Mouse (Mus musculus) spleen, postnatal 14 days (tissue): ENCODE results near the gene Immp2l.
"Not testable (repeated sequence)": the region's sequence is repeated elsewhere in the genome, so short reads cannot be mapped to it uniquely, and the experiment has no call there.

Experiments used
- DNase-seq, 2 experiments: peaks; one replicate each; pipeline ENCODE4 v3.0.0; 2021 to 2022; ENCODE audit warnings: low spot score in 2 of 2

The Immp2l gene

DNA sequence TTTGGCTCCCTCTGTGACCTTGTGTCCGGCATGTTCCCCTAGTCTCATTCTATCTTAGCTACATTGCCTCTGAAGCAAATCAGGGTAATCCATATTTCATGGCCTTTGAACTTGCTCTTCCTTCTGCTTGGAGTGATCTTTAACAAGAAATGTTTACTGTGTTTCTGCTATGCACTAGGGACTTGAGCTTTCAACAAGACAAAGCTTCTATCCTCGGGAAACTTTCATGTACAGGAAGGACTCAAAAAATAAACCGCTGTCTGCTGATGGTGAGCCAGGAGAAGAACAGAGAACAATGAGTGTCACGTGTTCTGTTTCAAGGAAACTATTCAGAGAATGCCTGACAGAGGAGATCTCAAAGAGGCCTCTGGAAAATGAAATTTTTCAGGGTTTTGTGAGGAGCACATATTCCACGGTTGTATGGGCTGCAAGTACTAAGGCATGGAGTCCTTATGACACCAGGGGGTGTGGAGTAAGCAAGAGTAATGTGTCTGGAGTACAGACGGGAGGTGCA lies 814.5 kb downstream of the Immp2l start:
- no peak for DNase-seq

DNA sequence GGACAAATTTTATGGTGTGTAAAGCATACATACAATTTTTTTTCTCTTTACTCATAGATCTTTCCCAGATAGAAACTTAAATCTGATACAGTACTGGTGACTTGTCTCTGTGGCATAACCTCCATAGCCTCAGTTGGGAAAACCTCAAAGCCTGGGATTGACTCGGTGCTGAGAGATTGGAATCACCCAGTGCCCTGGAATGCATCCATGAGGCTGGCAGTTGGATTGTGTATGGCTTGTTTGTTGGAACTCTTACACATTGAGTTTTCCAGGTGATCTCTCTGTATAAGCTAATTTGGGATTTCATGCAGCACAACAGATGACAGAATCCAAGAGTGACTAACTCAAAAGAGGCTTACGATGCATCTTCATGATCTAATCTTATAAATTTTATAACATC lies 815.4 kb downstream of the Immp2l start:
- DNase-seq, result no peak

DNA sequence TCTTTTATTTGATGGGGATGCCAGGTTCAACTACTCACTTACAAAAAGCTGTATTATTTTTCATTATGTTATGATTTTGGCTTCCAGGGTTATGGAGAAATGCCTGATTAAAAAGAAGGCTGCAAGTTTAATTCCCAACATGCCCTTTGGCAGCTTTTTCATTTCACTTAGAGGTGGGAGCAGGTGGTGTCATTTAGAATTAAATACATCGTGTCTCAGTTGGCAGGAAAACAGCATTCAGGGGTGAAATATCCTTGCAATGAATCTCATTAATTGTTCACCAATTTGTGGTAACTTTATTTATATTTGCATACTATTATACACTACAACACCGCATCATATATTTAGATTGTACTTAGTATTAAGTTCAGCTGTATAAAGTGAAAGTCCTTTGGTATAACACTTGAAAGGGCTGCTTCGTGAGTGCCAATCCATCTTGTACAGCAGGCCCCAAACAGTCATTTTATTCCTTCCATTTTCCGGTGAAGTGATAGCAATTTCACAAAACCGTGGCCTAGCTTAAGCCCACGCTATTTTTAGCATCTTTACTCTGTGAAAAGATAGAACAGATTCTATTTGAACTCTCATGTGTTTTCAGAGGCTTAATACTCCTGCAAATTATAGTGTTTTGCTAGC lies 818.9 kb downstream of the Immp2l start:
- DNase-seq, result no peak

DNA sequence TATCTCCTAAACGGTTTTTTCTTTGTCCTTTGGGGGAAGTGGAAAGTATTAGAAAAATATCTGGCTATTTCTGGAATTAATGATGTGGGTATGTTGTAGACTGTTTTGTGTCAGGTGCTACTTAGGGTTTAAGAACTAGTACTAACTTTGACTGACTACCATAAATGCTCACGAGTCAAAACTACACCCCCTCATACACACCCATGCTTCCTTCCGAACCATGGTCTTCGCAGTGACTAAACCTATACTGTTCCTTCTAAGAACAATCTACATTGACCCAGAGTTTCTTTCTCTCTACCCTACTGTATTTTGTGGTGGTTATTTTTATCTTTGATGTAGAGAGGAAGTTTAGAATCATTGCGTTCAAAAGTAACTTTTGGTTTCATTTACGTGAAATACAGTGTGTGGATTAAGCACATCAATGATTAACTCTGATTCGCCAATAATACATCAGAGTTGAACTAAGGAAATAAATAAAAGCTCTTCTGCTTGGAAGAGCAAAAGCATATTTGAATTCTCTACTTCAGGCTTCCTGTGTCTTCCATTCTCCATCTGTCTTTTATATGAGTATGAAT lies 828.1 kb downstream of the Immp2l start:
- DNase-seq, result no peak

DNA sequence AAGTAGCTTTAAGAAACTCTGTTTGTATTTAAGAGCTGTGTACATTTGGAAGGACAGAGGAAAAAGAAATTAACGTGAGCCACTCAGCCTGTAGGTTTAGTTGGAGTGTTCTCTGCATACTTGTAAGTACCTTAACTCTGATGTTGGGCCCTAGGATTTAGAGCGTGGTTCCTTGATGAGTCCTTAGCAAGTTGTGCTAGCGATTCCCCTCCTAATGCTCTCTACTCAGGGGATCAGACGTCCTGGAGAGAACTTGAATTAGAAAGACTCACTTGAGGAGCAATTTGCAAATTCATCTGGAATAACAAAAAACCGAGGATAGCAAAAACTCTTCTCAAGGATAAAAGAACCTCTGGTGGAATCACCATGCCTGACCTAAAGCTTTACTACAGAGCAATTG lies 835.8 kb downstream of the Immp2l start:
- DNase-seq, result not testable (repeated sequence)

DNA sequence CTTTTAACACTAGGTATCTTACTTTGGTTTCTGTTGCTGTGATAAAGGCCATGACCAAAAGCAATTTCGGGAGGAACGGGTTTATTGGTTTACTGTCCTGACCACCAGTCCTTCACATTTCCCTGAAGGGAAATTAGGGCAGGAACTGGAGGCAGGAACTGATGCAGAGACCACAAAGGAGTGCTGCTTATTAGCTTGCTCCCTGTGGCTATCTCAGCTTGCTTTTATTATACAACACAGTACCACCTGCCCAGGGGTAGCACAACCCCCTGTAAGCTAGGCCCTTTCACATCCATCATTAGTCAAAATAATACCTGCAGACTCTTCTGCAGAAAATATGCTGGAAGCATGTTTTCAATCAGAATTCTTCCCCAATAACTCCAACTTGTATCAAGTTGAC lies 844.4 kb downstream of the Immp2l start:
- no peak for DNase-seq

DNA sequence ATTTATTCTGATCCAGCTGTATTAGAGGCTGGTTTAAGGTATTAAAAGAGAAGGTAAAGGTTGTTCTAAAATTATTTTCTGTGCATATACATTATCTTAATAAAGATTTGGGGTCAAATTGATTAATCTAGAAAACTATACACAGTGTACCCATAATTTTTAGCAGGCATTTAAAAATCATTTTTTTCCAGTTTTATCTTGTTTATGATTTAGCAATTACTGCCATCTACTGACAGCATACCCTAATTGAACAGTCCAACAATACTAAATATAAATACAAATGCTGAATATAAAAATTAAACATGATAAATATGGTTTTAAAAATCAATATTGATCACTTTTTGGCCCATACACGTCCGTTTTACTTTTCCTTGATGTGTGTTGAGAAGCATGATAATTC lies 850.1 kb downstream of the Immp2l start:
- no peak for DNase-seq

DNA sequence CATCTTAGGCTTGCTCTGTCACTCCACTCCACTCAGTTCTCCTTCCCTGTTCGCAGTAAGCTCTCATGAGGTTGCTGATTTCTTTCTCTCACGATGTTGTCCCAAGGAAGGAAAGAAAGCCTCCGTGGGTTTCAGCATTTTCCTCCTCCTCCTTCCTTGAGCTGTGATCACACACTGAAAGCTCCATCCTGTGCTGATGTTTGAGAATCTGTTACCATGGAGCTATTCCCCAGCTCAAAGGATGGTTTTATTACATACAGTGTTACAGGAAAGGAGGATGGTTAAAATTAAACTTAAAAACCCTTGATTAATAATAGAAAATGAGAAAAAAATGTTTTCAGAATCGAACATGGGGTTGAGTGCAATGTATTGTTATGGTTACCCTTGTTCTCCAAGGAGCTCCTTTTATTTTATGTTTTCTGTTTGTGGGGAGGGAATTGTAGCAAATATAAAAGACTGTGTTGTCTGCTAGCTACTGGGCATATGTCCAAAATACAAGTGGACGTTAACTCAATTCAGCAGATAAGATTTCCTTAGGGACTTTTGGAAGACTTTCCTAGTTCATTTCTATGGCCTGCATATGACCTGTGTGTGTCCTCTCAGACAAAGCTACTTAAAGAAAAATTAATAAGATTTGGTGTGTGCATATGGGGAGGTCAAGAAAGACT lies 853.5 kb downstream of the Immp2l start:
- no peak for DNase-seq

DNA sequence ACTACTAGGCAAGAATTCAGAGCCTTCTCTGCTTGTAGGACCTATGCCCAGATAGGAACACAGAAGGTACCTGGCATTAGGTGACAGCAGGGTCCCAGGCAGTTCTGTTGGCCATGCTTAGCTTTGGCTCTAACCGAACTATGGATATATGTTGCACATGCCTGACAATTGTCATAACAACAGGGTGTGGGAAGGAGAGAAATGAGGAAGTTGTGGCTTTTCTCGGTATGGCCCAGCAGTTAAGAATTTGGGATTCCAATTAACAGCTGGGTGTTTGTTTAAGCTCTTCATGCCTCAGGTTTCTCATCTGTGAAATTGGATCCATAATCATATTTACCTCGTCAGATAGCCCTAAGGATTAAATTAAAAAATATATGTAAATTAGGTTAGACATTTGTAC lies 854.6 kb downstream of the Immp2l start:
- DNase-seq, result no peak

DNA sequence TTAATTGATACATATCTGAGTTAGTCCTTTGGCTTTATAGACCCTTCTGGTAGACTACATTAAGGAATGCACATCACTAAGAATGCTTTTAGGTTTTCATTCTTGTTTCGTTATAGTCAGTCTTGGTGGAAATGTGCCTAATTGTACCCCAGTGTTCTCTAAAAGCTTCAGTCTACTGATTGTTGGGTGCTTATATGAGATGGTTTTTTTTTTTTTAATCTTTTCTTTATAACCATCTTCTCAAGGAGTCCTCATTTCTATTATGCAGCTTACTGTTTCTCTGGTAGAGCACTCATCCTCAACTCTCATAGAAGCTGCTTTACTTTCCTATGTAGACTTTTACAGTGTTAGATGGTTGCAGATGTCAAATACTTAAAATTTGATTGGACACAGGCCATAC lies 855.1 kb downstream of the Immp2l start:
- DNase-seq, result no peak

DNA sequence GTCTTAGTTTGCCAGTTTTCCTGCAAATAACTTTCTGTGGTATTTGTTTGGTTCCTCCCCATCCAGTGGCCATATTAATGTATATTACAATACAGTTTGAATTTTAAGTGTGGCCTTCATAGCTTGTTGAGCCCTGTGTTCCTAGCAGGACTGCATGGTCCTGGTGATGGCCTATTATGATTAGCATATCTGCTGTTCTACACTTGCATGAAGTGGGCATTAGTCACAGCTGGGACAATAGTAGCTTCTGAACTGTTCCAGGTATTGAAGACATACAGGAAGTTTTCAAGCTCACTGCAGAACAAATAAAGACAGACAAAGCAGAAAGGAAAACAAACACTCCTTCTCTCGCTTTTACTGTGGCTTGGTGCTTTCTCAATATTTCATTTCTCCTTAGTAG lies 855.5 kb downstream of the Immp2l start:
- no peak for DNase-seq

DNA sequence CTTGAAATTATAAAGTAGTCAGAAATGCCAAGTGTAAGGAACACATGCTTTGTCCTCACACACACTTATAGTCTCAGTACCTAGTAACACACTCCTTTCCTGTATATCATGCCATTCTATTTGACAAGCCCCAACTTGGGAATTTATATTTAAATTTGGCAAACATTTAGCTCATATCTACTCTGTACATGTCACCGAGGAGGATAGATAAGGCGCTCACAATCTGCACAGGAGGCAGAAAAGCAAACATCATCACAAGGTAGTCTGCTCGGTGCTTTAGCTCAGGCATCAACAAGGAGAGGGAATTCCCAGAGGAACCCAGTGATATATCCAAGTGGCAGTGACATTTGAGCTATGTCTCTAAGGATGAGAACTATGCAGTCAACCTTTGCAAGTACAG lies 856.9 kb downstream of the Immp2l start:
- no peak for DNase-seq

DNA sequence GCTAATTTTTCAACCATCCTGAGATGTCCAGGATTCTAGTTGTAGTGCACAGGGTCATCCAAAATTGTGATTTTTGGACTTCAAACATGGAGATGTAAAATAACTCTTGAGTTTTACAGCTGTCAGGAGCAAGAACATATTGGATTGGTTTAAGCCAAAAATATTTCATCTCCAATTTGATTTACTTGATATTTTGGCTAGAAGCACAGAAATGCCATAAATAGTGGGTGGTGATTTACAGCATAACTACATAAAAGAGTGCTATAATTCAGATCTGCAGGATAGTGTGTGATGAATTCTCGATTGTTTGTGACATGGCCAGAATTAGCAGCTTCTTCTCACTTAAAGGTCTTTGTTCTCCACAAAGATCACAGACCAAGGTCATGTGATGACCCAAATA lies 884.1 kb downstream of the Immp2l start:
- DNase-seq, result no peak

DNA sequence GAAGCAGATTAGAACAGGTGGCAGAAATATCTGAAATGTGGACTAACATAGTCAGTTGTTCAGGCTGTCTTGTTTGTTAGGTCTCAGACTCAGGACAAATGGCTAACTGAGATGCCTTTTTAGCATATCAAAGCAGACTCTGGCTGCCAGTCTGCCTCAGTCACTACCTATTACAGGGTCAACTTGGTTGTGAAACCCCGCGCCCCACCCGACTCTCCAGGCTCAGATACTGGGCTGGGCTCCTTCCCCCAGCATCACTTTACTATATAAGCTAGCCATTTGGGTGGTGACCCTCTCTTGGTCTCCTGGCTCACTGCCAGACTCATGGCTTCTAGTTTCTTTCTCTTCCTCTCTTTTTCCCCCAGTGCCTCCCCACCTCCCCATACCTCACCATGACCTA lies 887.7 kb downstream of the Immp2l start:
- no peak for DNase-seq

DNA sequence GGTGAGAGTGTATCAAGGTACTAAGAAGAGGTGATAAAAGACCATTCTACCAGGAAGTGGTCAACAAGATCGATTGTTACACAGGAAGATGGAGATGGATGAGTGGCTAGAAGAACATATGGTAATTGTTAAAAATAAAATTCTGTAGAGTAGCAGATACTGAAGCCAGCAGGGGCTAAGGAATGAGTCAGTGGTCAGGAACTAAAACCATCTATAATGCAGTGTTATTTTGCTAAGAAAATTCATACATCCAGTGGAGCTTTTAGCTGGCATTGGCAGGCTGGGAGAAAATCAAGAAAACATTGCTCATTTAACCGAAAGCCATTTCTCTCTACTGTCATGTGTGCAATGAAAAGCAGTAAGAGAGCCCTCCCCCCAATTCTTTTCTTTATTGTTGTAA lies 913.9 kb downstream of the Immp2l start:
- no peak for DNase-seq

DNA sequence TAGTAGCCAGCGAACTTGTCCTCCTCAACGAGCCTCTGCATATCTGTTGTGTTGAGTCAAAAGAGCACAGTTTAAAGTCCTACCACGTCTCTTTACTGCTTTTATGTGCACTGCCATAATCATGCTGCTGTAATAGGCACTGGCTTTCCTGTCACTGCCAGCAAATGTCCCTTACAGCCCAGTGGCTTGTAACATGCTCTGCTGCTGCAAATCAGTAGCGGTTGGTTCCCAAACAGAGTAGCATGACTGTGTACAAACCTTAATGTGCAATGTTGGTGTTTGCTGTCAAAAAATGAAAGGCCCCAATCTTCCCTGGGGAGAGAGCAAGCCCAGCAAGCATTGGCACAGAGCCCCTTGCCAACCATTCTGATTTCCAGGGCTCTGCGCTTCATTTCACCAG lies 918.0 kb downstream of the Immp2l start:
- no peak for DNase-seq

DNA sequence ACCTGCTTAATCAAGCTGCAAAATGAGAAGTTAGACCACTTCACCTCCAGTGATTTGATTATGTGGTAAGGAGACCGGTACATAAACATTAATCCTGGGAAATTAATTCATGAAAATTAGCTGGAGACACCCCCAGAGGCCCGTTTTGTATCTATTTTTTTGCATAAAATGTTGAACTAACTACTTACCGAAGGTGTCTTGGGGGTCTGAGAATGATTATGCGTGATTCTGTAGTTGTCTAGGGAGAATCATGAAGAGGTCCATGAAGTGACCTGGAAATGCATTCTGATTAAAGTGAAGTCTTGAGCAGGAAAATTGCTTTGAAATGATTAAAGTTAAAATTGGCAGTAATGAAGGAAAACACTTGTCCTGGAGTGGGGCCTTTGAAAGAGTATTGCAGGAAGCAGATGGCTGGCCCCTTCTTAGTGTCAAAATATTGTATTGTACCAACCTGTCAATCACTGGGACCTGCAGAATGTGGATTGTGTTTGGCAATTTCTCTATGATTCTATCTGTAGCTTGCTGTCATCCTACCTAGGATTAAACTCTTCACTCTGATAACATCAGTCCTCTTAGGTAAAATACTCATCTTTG lies 920.3 kb downstream of the Immp2l start:
- no peak for DNase-seq

DNA sequence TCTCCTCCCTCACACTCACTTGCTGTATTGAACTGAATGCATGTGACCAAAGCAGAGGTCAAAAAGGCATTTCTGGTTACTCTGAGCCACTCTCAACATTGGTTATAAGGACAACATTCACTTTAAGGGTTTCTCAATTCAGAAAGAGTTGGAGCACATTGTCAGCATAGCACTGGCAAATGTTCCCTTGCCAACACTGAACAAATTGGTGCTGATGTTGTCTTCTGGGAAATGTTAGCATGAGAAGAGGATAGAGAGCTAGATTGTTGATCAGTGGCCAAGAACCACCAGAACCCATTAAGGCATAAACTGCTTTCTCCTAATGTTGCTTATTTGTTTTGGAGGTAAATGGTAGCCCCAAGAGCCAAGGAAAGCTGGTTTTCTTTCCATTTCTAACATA lies 922.6 kb downstream of the Immp2l start:
- no peak for DNase-seq

DNA sequence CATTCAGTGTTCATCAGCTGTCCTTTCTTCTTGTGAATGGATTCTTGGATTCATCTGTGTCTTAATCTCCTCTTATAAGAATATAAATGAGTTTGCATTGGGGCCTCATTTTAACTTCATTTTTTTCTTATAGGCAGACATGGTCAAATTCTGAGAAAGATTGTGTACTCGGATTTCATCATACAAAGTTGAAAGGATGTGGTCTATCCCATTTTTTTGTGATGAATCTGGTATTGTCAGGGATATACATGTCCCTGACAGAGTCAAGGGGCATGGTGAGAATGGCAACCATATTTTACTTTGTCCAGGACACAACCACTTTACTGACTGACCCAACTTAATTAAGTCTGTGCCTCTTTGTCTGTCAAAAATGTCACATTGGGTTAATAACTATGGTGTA lies 925.5 kb downstream of the Immp2l start:
- no peak for DNase-seq

DNA sequence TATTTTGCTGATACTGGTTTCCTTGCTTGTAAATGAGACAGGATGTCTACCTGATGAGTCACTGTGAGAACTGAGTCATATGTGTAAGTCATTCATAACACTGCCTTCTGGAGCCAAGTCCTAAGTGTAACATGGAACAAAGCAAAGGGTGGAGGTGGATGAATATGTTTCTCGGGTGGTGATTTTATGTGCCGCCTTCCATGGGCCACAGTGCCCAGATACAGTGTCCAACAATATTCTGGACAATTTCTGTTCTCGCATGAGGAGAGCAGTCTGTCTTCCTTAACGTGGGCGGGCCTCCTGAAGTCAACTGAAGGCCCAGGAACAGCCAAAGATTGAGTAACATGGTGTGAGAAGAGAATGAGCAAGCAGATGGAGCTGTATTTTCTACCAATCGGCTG lies 926.0 kb downstream of the Immp2l start:
- no peak for DNase-seq

DNA sequence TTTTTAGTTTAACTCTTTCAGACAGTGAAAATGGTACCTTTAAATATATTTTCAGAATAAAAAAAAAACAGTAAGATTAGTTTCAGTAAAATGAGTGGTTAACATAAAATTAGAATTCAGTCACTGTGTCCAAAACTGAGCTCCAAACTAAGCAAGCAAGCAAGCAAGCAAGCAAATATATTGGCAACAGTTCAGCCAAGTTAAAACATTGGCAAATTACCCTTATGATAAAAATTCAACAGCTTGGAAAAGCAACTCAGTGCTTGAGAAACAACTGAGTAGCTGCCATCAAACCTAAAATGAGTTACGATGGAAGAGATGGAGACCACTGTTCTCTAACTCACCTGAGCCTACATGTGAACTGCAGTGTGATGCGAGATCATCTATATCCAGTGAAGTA lies 926.8 kb downstream of the Immp2l start:
- DNase-seq, result no peak

DNA sequence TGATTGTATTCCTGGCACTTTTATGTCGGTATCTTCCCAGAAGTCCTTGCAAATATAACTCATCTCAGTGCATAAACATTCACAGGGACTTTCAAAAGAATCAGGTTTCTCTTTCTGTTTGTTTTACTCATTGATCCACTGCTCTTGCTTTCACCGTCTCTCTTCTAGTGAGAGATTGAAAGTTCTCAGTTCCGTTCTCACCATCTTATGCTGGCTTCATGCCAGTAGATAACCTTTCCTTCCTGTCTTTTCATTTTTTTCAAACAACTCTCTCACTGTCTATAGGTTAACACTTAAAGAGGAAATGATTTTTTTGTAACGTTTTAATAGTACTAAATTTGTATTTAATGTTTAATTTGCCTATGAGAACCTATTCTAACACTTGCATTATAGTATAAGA lies 937.1 kb downstream of the Immp2l start:
- DNase-seq, result no peak

DNA sequence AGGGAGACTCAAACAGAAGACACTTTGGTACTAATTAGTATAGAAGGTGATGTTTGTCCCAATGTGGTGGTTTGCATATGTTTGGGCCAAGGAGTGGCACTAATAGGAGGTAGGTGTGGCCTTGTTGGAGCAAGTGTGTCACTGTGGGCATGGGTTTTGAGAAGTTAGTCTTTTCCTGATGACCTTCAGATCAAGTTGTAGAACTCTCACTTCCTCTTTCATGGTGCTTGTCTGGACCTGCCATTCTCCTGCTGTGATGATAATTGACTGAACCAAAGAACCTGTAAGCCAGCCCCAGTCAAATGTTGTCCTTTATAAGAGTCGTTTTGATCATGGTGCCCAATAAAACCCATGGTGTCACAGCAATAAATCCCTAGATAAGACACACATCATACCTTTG lies 967.5 kb downstream of the Immp2l start:
- DNase-seq, result no peak
